Mouse (Mus musculus) embryonic fibroblast, embryonic 13.5 days (primary cell): Measurements from ENCODE around the gene Sumo3. TPM values are rescaled to one million over a fixed set of nuclear protein-coding genes. Genes with fewer than 3 reads are reported as not detected.

Experiments
- H3K27ac ChIP-seq: 2 replicates; pipeline ENCODE4 v1.5.1; 2012; ENCODE audit warnings: low read length, control low read depth, inconsistent platforms; ENCODE audit not compliant: insufficient read depth
- H3K4me1 ChIP-seq: 2 replicates; pipeline ENCODE4 v1.6.1; 2011; ENCODE audit warnings: low read length; ENCODE audit not compliant: control insufficient read depth, insufficient read depth
- H3K4me3 ChIP-seq: 2 replicates; pipeline ENCODE4 v1.5.1; 2011; ENCODE audit warnings: mild to moderate bottlenecking, control low read depth, low read length; ENCODE audit not compliant: insufficient read depth
- CTCF ChIP-seq: IDR thresholded peaks from 2 replicates; pipeline ENCODE4 v1.5.1; 2011; ENCODE audit warnings: mild to moderate bottlenecking, control low read depth, low read length, moderate library complexity, borderline replicate concordance; ENCODE audit not compliant: insufficient read depth
- POLR2A ChIP-seq: IDR thresholded peaks from 2 replicates; pipeline ENCODE4 v1.6.1; 2011; ENCODE audit warnings: low read depth, mild to moderate bottlenecking, control low read depth, low read length, moderate library complexity
- polyA plus RNA-seq: library from polyadenylated mRNA; stranded (reverse); fragments of >200 nt; gene quantifications from 2 replicates; pipeline ENCODE4 v1.2.4, GENCODE M21; 2011; ENCODE audit warnings: low read depth; ENCODE audit not compliant: missing spikeins, insufficient read length

The Sumo3 gene
- polyA plus RNA-seq, 1 experiment, result 167 TPM

DNA sequence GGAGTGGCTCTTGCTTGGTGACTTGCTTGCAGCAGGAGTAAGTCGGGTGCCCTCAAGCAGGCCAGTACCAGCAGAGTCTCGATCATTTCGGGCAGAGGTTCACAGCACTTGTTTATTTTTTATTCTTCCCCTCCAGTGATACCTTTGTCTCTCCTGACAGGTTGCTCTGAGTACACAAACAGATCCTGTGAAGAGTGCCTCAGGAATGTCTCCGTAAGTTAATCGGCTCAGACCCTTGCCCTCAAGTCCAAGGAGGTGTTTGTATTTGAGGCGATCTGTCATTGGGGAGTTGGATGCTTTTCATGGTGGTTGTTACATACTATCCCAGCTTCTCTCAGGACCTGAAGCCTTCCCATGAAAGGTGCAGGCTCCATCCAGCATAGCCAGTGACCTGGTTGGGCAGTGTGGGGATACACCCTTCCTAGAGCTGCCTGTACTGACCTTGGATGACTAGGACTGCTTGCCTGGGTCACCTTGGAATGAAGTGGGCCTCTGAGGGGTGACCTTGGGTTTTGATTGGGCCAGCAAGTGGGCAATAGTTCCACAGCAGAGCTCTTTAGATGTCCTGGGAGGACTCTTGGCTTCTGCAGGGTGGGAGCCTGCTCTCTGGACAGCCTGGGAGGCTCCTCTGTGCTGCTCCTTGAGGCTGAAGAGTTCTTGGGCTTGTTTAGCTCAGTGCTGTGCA, 18.7 kb upstream of the Sumo3 start:
- H3K4me3 ChIP-seq, result no peak overlapping the region
- TF ChIP-seq POLR2A, result no peak
- TF ChIP-seq CTCF, result no peak
- no peak overlapping the region for H3K27ac ChIP-seq
- peaks cover 12% of the 10 kb centered on the region for H3K4me1 ChIP-seq

DNA sequence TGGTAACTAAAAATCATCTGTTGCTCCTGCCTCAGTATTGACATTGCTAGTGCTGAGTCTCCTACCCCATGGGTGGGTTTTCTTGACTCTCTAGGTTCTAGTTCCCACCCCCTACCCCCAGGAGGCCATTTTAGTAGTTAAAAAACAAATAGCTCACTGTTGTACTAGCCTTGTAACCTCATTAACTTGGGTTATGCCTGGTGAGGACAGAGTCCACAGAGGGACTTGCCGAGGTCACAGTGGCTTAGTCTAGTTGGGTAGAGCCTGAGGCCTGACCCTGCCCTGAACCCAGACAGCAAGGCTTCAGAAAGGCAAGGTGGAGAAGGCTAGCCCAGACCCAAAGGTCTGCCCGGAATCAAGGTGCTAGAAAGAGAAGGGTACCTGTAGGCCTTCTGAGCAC, 17.9 kb upstream of the Sumo3 start:
- Histone ChIP-seq H3K27ac (no peak overlapping the region), H3K4me3 (no peak overlapping the region), H3K4me1 (peaks cover 10% of the 10 kb centered on the region)
- TF ChIP-seq CTCF, result no peak
- no peak for TF ChIP-seq POLR2A

DNA sequence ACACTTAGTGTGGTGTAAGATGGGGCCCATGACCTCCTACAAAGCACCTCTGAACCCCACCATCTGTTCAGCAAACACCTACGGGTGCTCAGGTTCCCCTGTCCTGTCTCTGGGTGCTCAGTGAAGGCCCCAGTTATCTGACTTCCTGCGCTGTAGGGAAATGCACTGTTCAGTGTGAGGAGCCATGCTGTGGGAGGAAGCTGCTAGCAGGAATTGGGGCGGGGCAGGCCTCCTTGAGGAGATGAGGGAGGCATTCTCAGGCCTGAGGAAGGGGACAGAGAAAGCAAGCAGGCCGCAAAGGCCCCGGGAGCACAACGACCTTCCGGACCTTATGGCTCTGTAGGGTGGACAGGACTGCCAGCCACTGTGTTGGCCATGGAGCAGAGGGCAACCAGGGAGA, 16.8 kb upstream of the Sumo3 start:
- Histone ChIP-seq H3K4me1 (0 out of 2 replicates have a peak, but pooled peaks cover under 1% of the 10 kb centered on the region), H3K27ac (no peak overlapping the region), H3K4me3 (no peak overlapping the region)
- TF ChIP-seq POLR2A (no peak), CTCF (no peak)

DNA sequence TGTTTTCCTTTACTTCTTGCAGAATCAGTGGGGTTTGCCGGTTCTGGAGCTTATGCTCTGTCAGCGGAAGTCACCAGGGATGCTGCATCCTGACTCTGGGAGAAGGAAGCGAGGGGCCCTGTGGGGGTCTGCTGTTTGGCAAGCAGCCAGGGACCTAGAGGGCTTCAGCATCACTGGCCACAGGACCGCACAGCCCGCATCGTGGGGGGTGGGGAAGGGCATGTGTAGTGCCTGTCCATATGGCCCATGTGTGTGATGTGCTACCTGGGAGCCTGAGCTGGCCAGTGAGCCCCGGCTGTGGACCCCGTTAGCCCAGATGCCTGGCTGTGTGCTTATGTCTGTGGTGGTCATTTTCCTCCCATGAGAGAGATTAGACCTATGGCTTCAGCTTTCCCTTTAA, 16.1 kb upstream of the Sumo3 start:
- no peaks in the 10 kb centered on the region for H3K4me1 ChIP-seq
- TF ChIP-seq CTCF (no peak), POLR2A (no peak)

DNA sequence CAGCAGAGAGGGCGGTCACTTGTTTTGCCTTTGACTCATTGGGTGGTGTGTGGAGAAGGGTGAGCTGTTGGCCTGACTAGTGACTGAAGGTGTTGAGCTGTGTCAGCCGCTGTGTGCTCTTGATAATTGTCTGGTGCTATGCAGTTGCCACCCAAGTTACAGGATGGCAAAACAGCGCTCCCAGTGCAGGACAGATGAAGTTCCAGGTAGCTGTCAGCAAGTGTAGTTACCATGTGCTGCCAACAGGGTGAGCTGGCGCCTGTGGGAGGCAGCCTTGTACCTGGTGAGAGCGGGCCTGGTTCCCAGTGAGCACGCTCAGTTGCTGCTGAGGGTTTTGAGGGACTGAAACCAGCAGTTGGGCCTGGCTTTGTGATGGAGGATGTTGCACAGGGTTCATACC, 15.1 kb upstream of the Sumo3 start:
- Histone ChIP-seq H3K27ac (no peak overlapping the region), H3K4me1 (no peaks in the 10 kb centered on the region), H3K4me3 (no peak overlapping the region)
- TF ChIP-seq CTCF (peak; percentile 72), POLR2A (no peak)

More for the DNA sequence above, 16.1 kb upstream of the Sumo3 start:
- Histone ChIP-seq H3K27ac (no peak overlapping the region), H3K4me3 (no peak overlapping the region)

DNA sequence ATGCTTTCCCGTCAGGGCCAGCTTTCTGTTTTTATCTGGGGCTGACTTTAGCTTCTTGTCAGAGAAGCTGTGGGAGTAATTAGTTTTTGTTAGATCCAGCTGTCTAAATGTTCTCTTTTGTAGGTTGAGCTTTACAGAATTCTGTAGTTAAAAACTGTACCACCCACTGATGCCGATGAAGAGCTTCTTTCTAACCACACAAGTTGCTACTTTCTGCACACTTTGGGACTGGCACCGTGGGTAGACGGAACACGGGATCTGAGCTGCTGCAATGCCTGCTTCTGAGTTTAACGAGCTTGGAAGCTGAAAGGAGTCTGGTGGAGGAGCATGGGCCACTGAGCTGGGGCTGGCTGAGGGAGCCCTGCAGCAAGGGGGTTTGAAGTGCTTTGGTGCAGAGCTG, 14.4 kb upstream of the Sumo3 start:
- Histone ChIP-seq H3K4me1 (no peaks in the 10 kb centered on the region), H3K27ac (no peak overlapping the region), H3K4me3 (no peak overlapping the region)
- TF ChIP-seq CTCF, result no peak
- no peak for TF ChIP-seq POLR2A

DNA sequence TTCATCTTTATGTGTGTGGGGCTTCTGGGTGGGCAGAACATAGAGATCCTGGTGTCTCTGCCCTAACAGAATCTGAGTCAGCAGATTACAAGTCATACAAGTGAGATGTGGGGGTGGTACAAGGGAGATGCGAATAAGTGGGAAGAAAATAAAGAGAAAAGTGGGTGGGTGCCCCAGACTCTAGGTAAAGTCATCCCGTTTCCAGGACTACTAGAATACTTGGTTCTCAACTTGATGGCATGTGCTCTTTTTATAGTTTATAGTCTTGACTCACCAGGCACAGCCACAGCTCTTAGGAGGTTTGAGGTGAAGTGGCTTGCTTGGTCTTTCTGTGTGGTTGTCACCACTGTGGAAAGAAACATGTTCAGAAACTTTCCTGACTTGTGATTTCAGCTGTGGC, 9.8 kb upstream of the Sumo3 start:
- Histone ChIP-seq H3K27ac (no peak overlapping the region), H3K4me3 (no peak overlapping the region), H3K4me1 (no peaks in the 10 kb centered on the region)
- TF ChIP-seq POLR2A, result no peak
- TF ChIP-seq CTCF, result no peak

DNA sequence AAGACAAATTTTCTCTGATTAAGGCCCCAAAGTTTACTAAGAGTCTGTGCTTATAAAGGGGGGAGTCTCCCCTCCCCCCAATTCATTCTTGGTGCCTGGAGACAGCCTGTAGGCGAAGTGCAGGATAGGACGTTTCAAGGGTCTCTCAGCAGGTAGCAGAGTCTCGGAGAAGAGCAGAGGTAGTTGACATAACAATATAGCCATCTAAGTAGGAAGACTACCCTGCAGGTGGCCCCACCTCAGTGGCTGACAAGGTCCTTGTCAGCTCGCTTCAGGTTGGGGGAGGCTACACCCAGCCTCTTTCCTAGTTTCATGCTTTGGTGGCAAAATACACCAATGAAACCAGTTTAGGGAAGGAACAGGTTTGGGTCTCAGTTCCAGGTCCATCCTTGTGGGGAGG, 2.9 kb upstream of the Sumo3 start:
- H3K4me1 ChIP-seq, result no peaks in the 10 kb centered on the region
- H3K4me3 ChIP-seq, result no peak overlapping the region
- no peak for TF ChIP-seq POLR2A
- TF ChIP-seq CTCF, result no peak
- H3K27ac ChIP-seq, result no peak overlapping the region

DNA sequence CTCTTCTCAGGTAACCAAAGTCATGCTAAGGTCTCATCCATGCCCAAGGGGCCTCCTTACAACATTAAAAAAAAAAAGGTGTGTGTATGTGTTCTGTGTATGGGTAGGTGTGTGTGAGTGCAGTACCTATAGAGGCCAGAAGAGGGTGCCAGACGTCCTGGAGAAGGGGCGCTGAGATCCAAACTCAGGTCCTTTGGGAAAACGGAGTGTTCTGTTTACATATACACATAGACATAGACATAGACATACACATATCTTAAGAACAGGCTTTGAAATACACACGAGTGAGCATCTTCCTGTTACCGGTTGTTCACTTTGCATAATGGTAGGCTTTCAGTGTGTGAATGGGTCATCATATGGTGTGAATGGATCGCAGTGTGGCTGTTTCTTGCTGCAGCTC, 1.8 kb upstream of the Sumo3 start:
- Histone ChIP-seq H3K27ac (no peak overlapping the region), H3K4me1 (no peaks in the 10 kb centered on the region), H3K4me3 (no peak overlapping the region)
- TF ChIP-seq POLR2A, result no peak
- TF ChIP-seq CTCF, result no peak

DNA sequence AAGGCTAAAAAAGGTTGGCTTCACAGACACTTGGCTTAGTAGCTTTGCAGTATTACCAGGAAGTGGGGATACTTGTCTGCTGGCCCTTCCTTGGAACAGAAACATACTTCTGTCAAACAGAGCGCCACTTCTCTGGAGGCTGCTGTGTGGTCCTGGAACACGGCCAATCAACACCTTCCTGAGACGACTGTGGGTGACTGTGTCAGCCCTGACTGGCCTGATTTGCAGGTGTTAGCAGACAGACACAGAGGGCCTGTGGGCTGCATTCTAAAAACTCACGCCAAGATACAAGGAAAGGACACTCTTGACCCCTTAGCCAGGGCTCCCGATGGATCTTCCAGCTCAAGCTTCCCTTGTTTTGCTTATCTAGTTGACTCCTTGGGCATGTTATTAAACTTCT, 939 bp upstream of the Sumo3 start:
- TF ChIP-seq POLR2A (no peak), CTCF (no peak)
- H3K4me1 ChIP-seq, result no peaks in the 10 kb centered on the region
- no peak overlapping the region for H3K4me3 ChIP-seq
- H3K27ac ChIP-seq, result no peak overlapping the region
